In the genomic region with DNA sequence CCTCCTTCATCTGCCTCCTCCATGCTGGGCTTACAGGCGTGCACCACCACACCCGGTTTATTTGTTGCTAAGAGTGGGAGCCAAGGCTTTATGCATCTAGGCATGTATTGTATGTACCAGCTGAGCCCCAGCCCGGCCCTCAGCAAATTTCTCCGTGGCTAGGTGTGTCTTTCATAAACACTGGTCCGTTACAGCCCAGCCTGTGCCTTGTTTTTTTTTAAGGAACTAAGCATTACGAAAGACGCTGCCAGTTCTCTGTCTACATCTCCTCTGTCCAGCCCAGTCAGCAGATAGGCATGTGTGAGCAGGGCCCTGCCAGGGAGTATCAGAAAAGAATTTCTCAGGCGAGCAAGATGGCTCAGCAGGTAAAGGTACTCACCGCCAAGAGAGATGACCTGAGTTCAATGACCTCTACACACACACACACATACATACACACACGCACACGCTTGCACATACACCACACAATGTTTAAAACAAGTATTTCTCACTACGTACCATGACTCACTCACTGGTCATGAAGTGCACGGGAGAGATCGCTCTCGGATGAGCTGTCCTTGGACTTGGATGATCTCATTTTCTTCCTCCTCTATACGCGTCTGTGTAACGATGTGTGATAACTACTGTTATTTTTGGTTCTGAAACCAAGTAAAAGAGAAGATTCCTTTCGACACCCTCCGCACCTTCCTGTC, we compare ENCODE assay signal across 12 mouse cellular contexts. TPM values are rescaled to one million over a fixed set of nuclear protein-coding genes. Genes with fewer than 3 reads are reported as not detected.
A peak's percentile ranks its signal among the peaks of the same experiment; 100 is the strongest.
DNase-seq lines count a peak whose midpoint lies in the region; ATAC-seq and TF ChIP-seq lines count a peak whose summit lies in the region.
"Had no signal": no experiment of that assay in that cellular context is flagged by ENCODE, and none has a peak within 500 bp of the region (broad histone marks: within the 10 kb centered on the region; RNA-seq: fewer than 3 reads in every experiment).

No protein-coding gene starts in this region.

- peaks cover 9% of the 10 kb centered on the region; the same call in 1 of the 2 replicates for H3K36me3 ChIP-seq in forebrain, embryonic 11.5 days (ENCODE audit: control insufficient read depth, insufficient read depth, low read length)
- peaks cover 25% of the 10 kb centered on the region for H3K36me3 ChIP-seq in forebrain, embryonic 16.5 days (ENCODE audit: control insufficient read depth, insufficient read depth)
- peaks cover 6% of the 10 kb centered on the region for H3K36me3 ChIP-seq in lung, embryonic 16.5 days (ENCODE audit: control insufficient read depth, insufficient read depth, low read length)
- H3K36me3 ChIP-seq in forebrain, postnatal 0 days (ENCODE audit: insufficient read depth) = peaks cover 56% of the 10 kb centered on the region

- ATAC-seq in forebrain, embryonic 11.5 days (replicated peaks; ENCODE audit: low FRiP score) = no peak
- ATAC-seq in forebrain, embryonic 16.5 days = no peak
- ATAC-seq in lung, embryonic 16.5 days (ENCODE audit: low read depth) = 0 out of 2 replicates have a peak, but pooled peaks have one; percentile 27
- ATAC-seq in megakaryocyte, adult 5-6 weeks (ENCODE audit: poor library complexity, severe bottlenecking) = peak; percentile 81
- ATAC-seq in forebrain, postnatal 0 days = no peak
- ATAC-seq: inflammation-experienced regulatory T-cells, adult 6 months had no signal

- peak; percentile 27 for DNase-seq in forebrain, embryonic 11.5 days (ENCODE audit: low spot score)
- DNase-seq in lung, postnatal 10 days = no peak
- DNase-seq in adrenal gland, postnatal 36 days = peak; percentile 33 to 41
- DNase-seq in MN1 (ENCODE audit: low spot score) = no peak
- no peak for DNase-seq in forebrain, postnatal 0 days

- no peaks in the 10 kb centered on the region for H3K9me3 ChIP-seq in forebrain, embryonic 11.5 days (ENCODE audit: control insufficient read depth, low read length)
- no peaks in the 10 kb centered on the region for H3K9me3 ChIP-seq in forebrain, embryonic 16.5 days (ENCODE audit: control insufficient read depth, low read length)
- H3K9me3 ChIP-seq in lung, embryonic 16.5 days (ENCODE audit: control insufficient read depth, low read length) = no peaks in the 10 kb centered on the region
- H3K9me3 ChIP-seq in forebrain, postnatal 0 days (ENCODE audit: low read length) = no peaks in the 10 kb centered on the region
- H3K9me3 ChIP-seq: forebrain, embryonic 10.5 days; midbrain, embryonic 12.5 days had no signal

- no peaks in the 10 kb centered on the region for H3K4me1 ChIP-seq in forebrain, embryonic 11.5 days (replicated peaks; ENCODE audit: control insufficient read depth, insufficient read depth, low read length)
- H3K4me1 ChIP-seq in forebrain, embryonic 16.5 days (replicated peaks; ENCODE audit: control insufficient read depth, insufficient read depth, low read length) = no peaks in the 10 kb centered on the region
- no peaks in the 10 kb centered on the region; the same call in 1 of the 2 replicates for H3K4me1 ChIP-seq in lung, embryonic 16.5 days (replicated peaks; ENCODE audit: control insufficient read depth, insufficient read depth, low read length)
- no peaks in the 10 kb centered on the region for H3K4me1 ChIP-seq in forebrain, postnatal 0 days (ENCODE audit: insufficient read depth)
- H3K4me1 ChIP-seq: forebrain, embryonic 10.5 days; midbrain, embryonic 12.5 days had no signal

- WGBS in forebrain, embryonic 11.5 days = 93% methylated on average over 20 of the region's 20 CpGs
- 94% methylated on average over 20 of the region's 20 CpGs for WGBS in forebrain, embryonic 16.5 days
- WGBS in lung, embryonic 16.5 days = 87% methylated on average over 20 of the region's 20 CpGs
- WGBS in forebrain, postnatal 0 days = 92% methylated on average over 20 of the region's 20 CpGs

- no peaks in the 10 kb centered on the region for H3K27me3 ChIP-seq in forebrain, embryonic 11.5 days (ENCODE audit: control insufficient read depth, insufficient read depth, low read length)
- no peaks in the 10 kb centered on the region for H3K27me3 ChIP-seq in forebrain, embryonic 16.5 days (replicated peaks; ENCODE audit: control insufficient read depth, insufficient read depth, low read length)
- H3K27me3 ChIP-seq in lung, embryonic 16.5 days (ENCODE audit: control insufficient read depth, insufficient read depth, low read depth, low read length) = no peaks in the 10 kb centered on the region
- no peaks in the 10 kb centered on the region for H3K27me3 ChIP-seq in forebrain, postnatal 0 days (ENCODE audit: insufficient read depth, low read length)
- H3K27me3 ChIP-seq: midbrain, embryonic 12.5 days had no signal

- TF ChIP-seq CTCF in forebrain, postnatal 0 days (IDR thresholded peaks at IDR 0.05; ENCODE audit: low read depth) = no peak

- no peak overlapping the region for H3K27ac ChIP-seq in forebrain, embryonic 11.5 days (ENCODE audit: low read depth, low read length)
- no peak overlapping the region for H3K27ac ChIP-seq in forebrain, embryonic 16.5 days (ENCODE audit: low read length)
- H3K27ac ChIP-seq in lung, embryonic 16.5 days (ENCODE audit: low read length) = no peak overlapping the region
- no peak overlapping the region for H3K27ac ChIP-seq in forebrain, postnatal 0 days (ENCODE audit: low read depth, low read length)
- H3K27ac ChIP-seq: forebrain, embryonic 10.5 days; heart, adult 2 months; midbrain, embryonic 12.5 days had no signal

- no peak overlapping the region for H3K9ac ChIP-seq in forebrain, embryonic 11.5 days (ENCODE audit: low read length)
- no peak overlapping the region for H3K9ac ChIP-seq in forebrain, embryonic 16.5 days (replicated peaks; ENCODE audit: low read depth, low read length)
- H3K9ac ChIP-seq in lung, embryonic 16.5 days (ENCODE audit: low read length) = no peak overlapping the region
- no peak overlapping the region for H3K9ac ChIP-seq in forebrain, postnatal 0 days
- H3K9ac ChIP-seq: midbrain, embryonic 12.5 days had no signal

- no peak overlapping the region for H3K4me3 ChIP-seq in forebrain, embryonic 11.5 days (ENCODE audit: low read depth, low read length)
- H3K4me3 ChIP-seq in forebrain, embryonic 16.5 days (replicated peaks; ENCODE audit: low read length) = no peak overlapping the region
- no peak overlapping the region for H3K4me3 ChIP-seq in lung, embryonic 16.5 days (ENCODE audit: low read length)
- H3K4me3 ChIP-seq in forebrain, postnatal 0 days (ENCODE audit: low read depth, low read length) = no peak overlapping the region
- H3K4me3 ChIP-seq: forebrain, embryonic 10.5 days; heart, adult 2 months; midbrain, embryonic 12.5 days had no signal

- H3K4me2 ChIP-seq in forebrain, embryonic 11.5 days (ENCODE audit: low read depth, low read length, severe bottlenecking) = no peak overlapping the region
- no peak overlapping the region for H3K4me2 ChIP-seq in forebrain, embryonic 16.5 days (ENCODE audit: low read length)
- no peak overlapping the region for H3K4me2 ChIP-seq in lung, embryonic 16.5 days (ENCODE audit: low read depth, low read length)
- H3K4me2 ChIP-seq in forebrain, postnatal 0 days (ENCODE audit: low read depth) = no peak overlapping the region
- H3K4me2 ChIP-seq: midbrain, embryonic 12.5 days had no signal

RNA-seq across cellular contexts. Expression of a gene that starts 10.9 kb away (rescaled TPM):
- polyA plus RNA-seq in forebrain, embryonic 11.5 days (2014; fragmentation: Nextera tagmentation; extraction: Ambion mirVana) = 12.5 and 13.8 TPM in 2 replicates
- 16.6 and 17.7 TPM in 2 replicates for polyA plus RNA-seq in forebrain, embryonic 16.5 days (2015; fragmentation: Nextera tagmentation; extraction: Ambion mirVana)
- 8.4 TPM in 2 replicates for polyA plus RNA-seq in lung, embryonic 16.5 days (2015; fragmentation: Nextera tagmentation; extraction: Ambion mirVana)
- total RNA-seq in adrenal gland, postnatal 36 days (2021) = 10 to 100 TPM; 14.4 to 20.7 TPM
- 16.0 and 16.1 TPM in 2 replicates for total RNA-seq in megakaryocyte, adult 5-6 weeks (2015)
- 27.0 and 36.3 TPM in 2 replicates for total RNA-seq in megakaryocyte, adult 5-6 weeks (2017)
- 16.5 and 21.3 TPM in 2 replicates for total RNA-seq in forebrain, postnatal 0 days (2014; rRNA removed)
- polyA plus RNA-seq in forebrain, postnatal 0 days (2015; fragmentation: Nextera tagmentation; extraction: Ambion mirVana) = 14.8 and 19.4 TPM in 2 replicates

RNA-seq across cellular contexts. Expression of a gene that starts 52.5 kb away (rescaled TPM):
- polyA plus RNA-seq in forebrain, embryonic 11.5 days (2014; fragmentation: Nextera tagmentation; extraction: Ambion mirVana) = 464 and 491 TPM in 2 replicates
- polyA plus RNA-seq in forebrain, embryonic 16.5 days (2015; fragmentation: Nextera tagmentation; extraction: Ambion mirVana) = 385 and 445 TPM in 2 replicates
- polyA plus RNA-seq in lung, embryonic 16.5 days (2015; fragmentation: Nextera tagmentation; extraction: Ambion mirVana) = 329 and 475 TPM in 2 replicates
- total RNA-seq in adrenal gland, postnatal 36 days (2021) = 100 to 1,000 TPM; 372 to 394 TPM
- total RNA-seq in megakaryocyte, adult 5-6 weeks (2015) = 1,230 and 1,275 TPM in 2 replicates
- 215 and 239 TPM in 2 replicates for total RNA-seq in megakaryocyte, adult 5-6 weeks (2017)
- 175 and 197 TPM in 2 replicates for total RNA-seq in forebrain, postnatal 0 days (2014; rRNA removed)
- 481 and 501 TPM in 2 replicates for polyA plus RNA-seq in forebrain, postnatal 0 days (2015; fragmentation: Nextera tagmentation; extraction: Ambion mirVana)

Comparison
In these comparisons a context has a peak if more than half of its experiments do, and no peak if none do; other contexts are left out.
1. DNase-seq: peak in forebrain, embryonic 11.5 days (single experiment) and adrenal gland, postnatal 36 days (2 of 2); none in lung, postnatal 10 days (single experiment), MN1 (single experiment) and forebrain, postnatal 0 days (single experiment).
2. ATAC-seq: peak in lung, embryonic 16.5 days (single experiment) and megakaryocyte, adult 5-6 weeks (single experiment); none in forebrain, embryonic 11.5 days (single experiment), forebrain, embryonic 16.5 days (single experiment) and forebrain, postnatal 0 days (single experiment).